Mouse (Mus musculus) myocyte (in vitro differentiated cells): ENCODE measurements around the gene Sh2d1b2.

Experiments
- CEBPB ChIP-seq: IDR thresholded peaks from 2 replicates; pipeline ENCODE4 v1.6.1; 2011; ENCODE audit warnings: mild to moderate bottlenecking, moderate library complexity; ENCODE audit not compliant: poor library complexity, insufficient read depth, severe bottlenecking
- E2F4 ChIP-seq: IDR thresholded peaks from one replicate; pipeline ENCODE4 v1.6.1; 2011; ENCODE audit warnings: mild to moderate bottlenecking, control low read depth, moderate library complexity; ENCODE audit not compliant: insufficient read depth
- MAX ChIP-seq: IDR thresholded peaks from one replicate; pipeline ENCODE4 v1.6.1; 2011; ENCODE audit warnings: low read depth, mild to moderate bottlenecking, control low read depth
- MYOD1 ChIP-seq, 3 experiments: IDR thresholded peaks; one replicate each; pipeline ENCODE4 v1.6.1; 2011; ENCODE audit warnings: control low read depth in 2 of 3, low read depth in 2 of 3, mild to moderate bottlenecking in 2 of 3, moderate library complexity in 1 of 3; ENCODE audit not compliant: insufficient read length in 2 of 3, control insufficient read depth in 1 of 3
- POLR2A ChIP-seq: IDR thresholded peaks from one replicate; pipeline ENCODE4 v1.6.1; 2011; ENCODE audit warnings: low read depth, mild to moderate bottlenecking, control low read depth, moderate library complexity; ENCODE audit not compliant: insufficient read length
- POLR2AphosphoS2 ChIP-seq: IDR thresholded peaks from one replicate; pipeline ENCODE4 v1.6.1; 2011; ENCODE audit warnings: low read depth, control low read depth; ENCODE audit not compliant: insufficient read length
- REST ChIP-seq: IDR thresholded peaks from one replicate; pipeline ENCODE4 v1.6.1; 2011; ENCODE audit warnings: mild to moderate bottlenecking, control low read depth, moderate library complexity; ENCODE audit not compliant: insufficient read depth, insufficient read length
- SRF ChIP-seq: IDR thresholded peaks from one replicate; pipeline ENCODE4 v1.6.1; 2011; ENCODE audit warnings: low read depth; ENCODE audit not compliant: control insufficient read depth, insufficient read length
- TCF12 ChIP-seq: IDR thresholded peaks from one replicate; pipeline ENCODE4 v1.6.1; 2011; ENCODE audit warnings: mild to moderate bottlenecking, control low read depth; ENCODE audit not compliant: poor library complexity, insufficient read depth, severe bottlenecking
- USF1 ChIP-seq: IDR thresholded peaks from one replicate; pipeline ENCODE4 v1.6.1; 2011; ENCODE audit warnings: low read depth, mild to moderate bottlenecking, control low read depth, moderate library complexity

- no peak for TF ChIP-seq MYOD1 (IDR thresholded peaks at IDR 0.05; ENCODE audit: control insufficient read depth in 1 of 3, insufficient read length in 2 of 3, low read depth in 2 of 3)
- no peak for TF ChIP-seq POLR2A
- no peak for TF ChIP-seq POLR2AphosphoS2
- no peak for TF ChIP-seq E2F4
- TF ChIP-seq TCF12 = no peak
- no peak for TF ChIP-seq CEBPB
- TF ChIP-seq USF1 = no peak
- TF ChIP-seq REST = no peak
- TF ChIP-seq SRF = no peak
- no peak for TF ChIP-seq MAX
These were observed 62.4 kb downstream of the Sh2d1b2 start for GRCm38 (mm10) chr1:170294786-170295570.
